Mouse (Mus musculus) cortical plate, adult 2 months (tissue): ENCODE results near the gene Tmem82. TPM values are rescaled to one million over a fixed set of nuclear protein-coding genes. Genes with fewer than 3 reads are reported as not detected.

Experiments
- H3K27ac ChIP-seq: fragments of 200-500 bp; 2 replicates; pipeline ENCODE4 v1.5.1; 2012; ENCODE audit warnings: low read length, control low read depth, inconsistent platforms; ENCODE audit not compliant: insufficient read depth
- H3K4me1 ChIP-seq: fragments of 200-500 bp; 2 replicates; pipeline ENCODE4 v1.6.1; 2011; ENCODE audit warnings: low read length; ENCODE audit not compliant: control insufficient read depth, insufficient read depth
- H3K4me3 ChIP-seq: fragments of 200-500 bp; 2 replicates; pipeline ENCODE4 v1.5.1; 2011; ENCODE audit warnings: mild to moderate bottlenecking, low read length, control low read depth; ENCODE audit not compliant: insufficient read depth
- CTCF ChIP-seq: fragments of 200-500 bp; IDR thresholded peaks from 2 replicates; pipeline ENCODE4 v1.5.1; 2011; ENCODE audit warnings: mild to moderate bottlenecking, control low read depth, low read length; ENCODE audit not compliant: insufficient read depth; ENCODE audit errors: extremely low read depth
- POLR2A ChIP-seq: fragments of 200-500 bp; IDR thresholded peaks from 2 replicates; pipeline ENCODE4 v1.6.1; 2011; ENCODE audit warnings: mild to moderate bottlenecking, low read length, control low read depth; ENCODE audit not compliant: insufficient read depth; ENCODE audit errors: extremely low read depth
- polyA plus RNA-seq: library from polyadenylated mRNA; depleted of rRNA; stranded (reverse); fragments of >200 nt; gene quantifications from 2 replicates; pipeline ENCODE4 v1.2.3, GENCODE M21; 2012

Tmem82 gene
- polyA plus RNA-seq, 1 experiment, result 0.40 TPM

DNA sequence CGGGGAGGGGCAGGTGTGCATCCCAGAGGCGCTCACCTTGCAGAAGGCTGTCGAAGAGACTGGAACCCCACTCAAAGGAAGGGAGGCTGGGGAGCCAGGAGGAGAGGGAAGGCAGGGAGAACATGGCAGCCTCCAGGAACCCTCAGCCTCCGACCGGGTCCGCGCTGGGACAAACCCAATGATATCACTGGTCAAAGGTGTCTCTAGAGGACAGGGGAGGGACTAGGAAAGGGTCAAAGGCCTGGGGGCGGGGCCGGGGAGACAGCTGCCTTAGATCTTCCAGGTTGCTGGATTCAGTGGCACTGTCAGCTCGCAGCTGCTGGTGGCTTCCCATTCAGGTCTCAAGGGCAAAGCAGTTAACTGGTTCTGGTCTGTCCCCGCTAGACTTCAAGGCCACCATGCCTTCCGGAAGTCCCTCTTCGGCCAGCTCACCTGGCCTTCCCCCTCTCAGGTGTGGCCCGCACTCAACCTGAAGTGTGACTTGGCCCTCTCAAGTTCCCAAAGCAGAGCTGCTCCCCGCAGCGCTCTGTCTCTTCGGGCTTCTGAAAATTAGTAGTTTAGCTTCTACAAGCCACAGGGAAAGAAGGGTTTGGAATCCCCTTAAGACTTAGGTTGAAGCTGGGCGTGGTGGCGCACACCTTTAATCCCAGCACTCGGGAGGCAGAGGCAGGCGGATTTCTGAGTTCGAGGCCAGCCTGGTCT lies 419 bp downstream of the Tmem82 start:
- TF ChIP-seq POLR2A (no peak), CTCF (no peak)
- Histone ChIP-seq H3K27ac (no peak overlapping the region), H3K4me1 (no peaks in the 10 kb centered on the region), H3K4me3 (no peak overlapping the region)

DNA sequence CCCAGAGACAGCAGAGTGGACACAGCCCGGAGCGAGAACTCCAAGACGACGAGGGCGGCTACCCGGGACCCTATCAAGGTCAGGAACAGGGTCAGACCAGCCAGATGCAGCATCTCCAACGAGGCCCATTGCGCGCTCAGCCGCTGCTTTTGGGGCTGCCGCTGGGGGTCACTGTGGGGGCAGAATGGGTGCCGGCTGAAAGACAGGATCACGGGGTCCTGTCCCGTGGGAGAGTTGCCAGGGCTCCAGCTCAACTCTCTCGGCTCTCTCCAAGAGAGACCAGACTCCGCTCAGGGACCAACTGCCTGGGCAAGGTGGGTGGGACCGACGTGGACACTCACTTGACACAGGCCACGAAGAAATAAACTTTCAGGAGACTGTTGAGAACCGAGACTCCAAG lies 1.1 kb downstream of the Tmem82 start:
- no peak overlapping the region for H3K27ac ChIP-seq
- H3K4me3 ChIP-seq, result no peak overlapping the region
- no peak for TF ChIP-seq CTCF
- no peak for TF ChIP-seq POLR2A
- no peaks in the 10 kb centered on the region for H3K4me1 ChIP-seq

DNA sequence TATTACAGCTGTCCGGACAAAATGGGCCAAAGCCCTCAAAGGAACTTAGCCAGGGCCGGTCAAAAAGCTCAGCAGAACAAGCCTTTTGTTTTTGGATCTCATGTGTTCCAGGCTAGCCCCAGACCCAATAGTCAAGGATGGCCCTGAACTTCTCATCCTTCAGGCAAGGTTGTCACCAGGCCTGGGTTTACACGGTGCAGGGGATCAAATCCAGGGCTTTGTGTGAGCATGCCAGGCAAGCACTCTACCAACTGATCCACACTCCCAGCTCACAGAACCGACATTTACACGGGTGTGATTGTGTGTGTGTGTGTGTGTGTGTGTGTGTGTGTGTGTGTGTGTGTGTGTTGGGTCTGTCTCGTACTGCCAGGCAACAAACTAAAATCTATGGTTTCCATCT lies 1.6 kb downstream of the Tmem82 start:
- H3K27ac ChIP-seq, result no peak overlapping the region
- no peaks in the 10 kb centered on the region for H3K4me1 ChIP-seq
- H3K4me3 ChIP-seq, result no peak overlapping the region
- TF ChIP-seq POLR2A, result no peak
- TF ChIP-seq CTCF, result no peak

DNA sequence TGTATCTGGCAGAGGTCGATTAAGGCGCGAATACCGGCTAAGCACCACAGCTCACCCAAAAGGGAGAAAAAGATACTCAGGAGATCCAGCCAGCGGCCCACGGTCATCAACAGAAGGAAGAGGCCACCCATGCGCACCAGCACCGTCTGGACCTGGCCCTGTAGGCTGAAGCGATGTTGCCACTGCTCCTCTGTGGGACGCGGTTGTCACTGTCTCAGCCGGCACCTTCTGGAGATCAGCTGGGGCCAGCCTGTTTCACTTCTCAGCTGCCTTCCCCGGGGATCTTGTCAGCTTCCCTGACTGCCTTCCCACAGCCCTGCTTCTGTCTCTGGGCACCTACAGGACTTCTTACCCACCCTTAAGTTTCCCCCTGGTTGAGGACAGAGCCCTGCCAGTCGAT lies 3.5 kb downstream of the Tmem82 start:
- Histone ChIP-seq H3K4me3 (no peak overlapping the region), H3K4me1 (no peaks in the 10 kb centered on the region), H3K27ac (no peak overlapping the region)
- TF ChIP-seq CTCF (no peak), POLR2A (no peak)

DNA sequence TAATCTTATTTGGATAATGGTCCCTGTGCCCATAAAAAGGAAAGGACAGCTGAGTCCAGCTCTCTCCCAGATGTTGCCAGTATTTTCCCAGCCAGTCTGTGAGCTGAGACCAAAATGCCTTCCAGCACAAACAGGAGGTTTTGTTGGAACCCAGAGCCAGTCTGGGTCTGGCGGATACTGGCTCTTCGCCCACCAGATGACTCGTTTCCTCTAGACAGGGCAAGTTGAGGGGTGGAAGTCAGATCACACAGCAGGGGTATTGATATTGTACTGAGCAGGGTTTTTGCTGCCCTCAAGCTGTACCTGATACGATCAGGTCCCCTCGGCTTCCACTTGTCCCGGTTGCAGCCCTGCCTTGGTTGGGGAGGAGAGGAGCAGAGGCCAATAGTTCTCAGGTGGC lies 8.9 kb downstream of the Tmem82 start:
- no peaks in the 10 kb centered on the region; the same call in 1 of the 2 replicates for H3K4me1 ChIP-seq
- no peak overlapping the region for H3K4me3 ChIP-seq
- H3K27ac ChIP-seq, result no peak overlapping the region
- TF ChIP-seq POLR2A (no peak), CTCF (no peak)

DNA sequence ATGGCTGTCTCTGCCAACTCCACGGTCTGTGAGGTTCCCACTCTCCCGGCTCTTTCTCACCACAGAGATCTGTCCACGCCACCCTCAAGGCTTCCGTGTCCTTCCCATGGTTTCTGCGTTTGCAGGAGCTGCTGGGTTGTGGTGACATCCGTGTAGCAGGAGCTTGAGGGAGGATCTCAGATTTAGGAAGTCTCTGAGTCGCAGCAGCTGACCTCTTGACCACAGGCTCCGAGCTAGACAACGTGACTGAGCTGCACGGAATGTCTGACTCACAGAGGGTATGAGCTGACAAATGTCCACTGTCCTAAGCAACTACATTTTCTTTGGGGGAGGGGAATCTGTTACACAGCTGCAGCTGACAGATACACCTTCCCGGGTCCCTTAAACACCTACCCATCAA lies 12.6 kb downstream of the Tmem82 start, which contains the start of gene Fblim1:
Gene Fblim1 (minus strand): TSS at position 236 of the 400 bp plus-strand sequence.
- H3K27ac ChIP-seq, result no peak within 1 kb of the TSS
- no peaks in the 10 kb centered on the region; the same call in 1 of the 2 replicates for H3K4me1 ChIP-seq
- no peak within 1 kb of the TSS for H3K4me3 ChIP-seq
- TF ChIP-seq POLR2A (no peak), CTCF (no peak)

DNA sequence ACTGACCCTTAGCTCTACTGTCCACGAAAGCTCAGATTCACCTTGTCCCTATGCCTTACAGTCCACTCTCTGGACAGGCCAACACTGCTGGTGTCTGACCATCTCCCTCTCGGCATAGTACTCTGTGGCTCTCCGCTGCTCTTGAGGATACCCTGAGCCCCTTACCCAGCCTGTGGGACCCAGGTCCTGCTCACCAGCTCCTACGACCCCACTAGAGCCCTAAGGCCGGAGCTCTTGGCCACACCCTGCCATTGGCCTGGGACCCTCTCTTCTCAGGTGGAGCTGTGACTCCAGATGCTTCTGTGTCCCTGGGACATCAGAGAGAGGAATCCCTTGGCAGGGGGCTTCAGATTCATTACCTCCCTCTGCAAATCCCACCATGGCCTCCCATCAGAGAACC lies 13.0 kb downstream of the Tmem82 start:
- no peaks in the 10 kb centered on the region; the same call in 1 of the 2 replicates for H3K4me1 ChIP-seq
- H3K27ac ChIP-seq, result no peak overlapping the region
- H3K4me3 ChIP-seq, result no peak overlapping the region
- TF ChIP-seq CTCF (no peak), POLR2A (no peak)

DNA sequence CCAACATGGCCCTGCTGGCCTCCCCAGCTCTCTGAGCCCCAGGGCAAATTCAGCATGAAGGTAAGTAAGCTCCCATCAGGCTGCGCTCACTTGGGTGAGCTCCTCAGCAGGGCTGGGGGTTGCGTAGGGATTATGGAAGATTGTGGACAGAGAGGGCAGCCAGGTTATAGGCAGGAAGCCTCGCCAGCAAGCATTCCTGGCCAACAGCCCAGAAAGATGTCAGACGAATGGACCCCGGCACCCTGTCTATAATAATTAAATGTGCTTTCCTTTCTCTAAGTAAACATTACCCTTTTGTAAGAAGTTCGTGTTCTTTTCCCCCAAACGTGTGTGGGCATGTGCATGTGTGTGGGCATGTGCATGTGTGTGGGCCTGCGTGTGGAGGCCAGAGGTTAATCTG lies 13.9 kb downstream of the Tmem82 start:
- H3K27ac ChIP-seq, result no peak overlapping the region
- no peaks in the 10 kb centered on the region; the same call in 1 of the 2 replicates for H3K4me1 ChIP-seq
- TF ChIP-seq POLR2A (no peak), CTCF (no peak)
- no peak overlapping the region for H3K4me3 ChIP-seq

DNA sequence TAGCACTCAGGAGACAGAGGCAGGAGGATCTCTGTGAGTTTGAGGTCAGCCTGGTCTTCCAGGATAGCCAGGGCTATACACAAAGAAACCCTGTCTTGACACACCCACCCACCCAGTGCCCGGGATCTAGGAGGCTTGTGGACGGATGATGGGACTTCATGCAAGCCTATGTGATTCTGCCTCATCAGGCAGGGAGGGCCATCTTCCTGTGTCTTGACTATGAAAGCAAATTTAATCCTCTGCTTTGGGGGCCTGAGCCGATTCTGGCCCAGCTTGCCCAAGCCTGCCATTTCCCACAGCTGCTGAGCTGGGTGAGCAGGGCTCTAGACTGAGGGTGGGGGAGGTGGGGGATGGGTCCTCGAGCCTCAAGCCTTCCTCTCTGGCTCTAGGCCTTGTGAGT lies 14.5 kb downstream of the Tmem82 start:
- no peak overlapping the region for H3K27ac ChIP-seq
- H3K4me3 ChIP-seq, result no peak overlapping the region
- TF ChIP-seq CTCF, result no peak
- no peak for TF ChIP-seq POLR2A
- no peaks in the 10 kb centered on the region; the same call in 1 of the 2 replicates for H3K4me1 ChIP-seq

DNA sequence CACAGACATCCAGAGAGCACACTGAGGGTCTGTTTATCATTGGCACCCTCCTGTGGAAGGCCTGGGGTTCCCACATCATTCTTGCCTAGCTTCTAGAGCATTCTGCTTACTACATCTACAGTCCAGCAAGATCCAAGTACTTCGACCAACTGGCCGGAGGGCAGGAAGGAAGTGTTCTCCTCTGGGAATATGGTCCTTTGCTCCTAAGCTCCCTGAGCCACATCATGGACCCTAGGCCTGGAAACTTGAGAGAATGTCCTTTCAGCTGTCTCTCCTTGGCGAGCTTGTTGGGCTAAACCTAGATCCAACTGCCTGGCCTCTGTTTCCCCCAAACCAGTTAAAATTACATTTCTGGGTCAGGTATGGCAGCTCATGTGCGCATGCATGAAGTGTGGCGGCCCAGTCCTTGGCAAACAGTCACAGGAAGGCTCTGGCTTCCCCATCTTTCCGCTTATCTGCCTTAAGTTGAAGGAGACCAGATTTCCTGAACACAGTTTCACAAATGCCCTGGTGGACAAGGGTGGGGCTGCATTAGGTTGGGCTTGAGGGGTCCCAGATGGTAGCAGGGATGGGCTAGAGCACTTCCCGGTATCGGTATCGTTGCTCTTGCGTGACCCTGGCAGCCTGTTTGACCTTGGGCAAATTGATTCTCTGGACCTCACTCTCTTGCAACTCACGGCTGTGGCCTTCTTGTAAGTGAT lies 15.8 kb downstream of the Tmem82 start:
- TF ChIP-seq POLR2A (no peak), CTCF (no peak)
- H3K4me3 ChIP-seq, result no peak overlapping the region
- no peaks in the 10 kb centered on the region for H3K4me1 ChIP-seq
- H3K27ac ChIP-seq, result no peak overlapping the region
